Mouse (Mus musculus) liver, postnatal 0 days (tissue): ENCODE results near the gene Slc7a4. TPM values are rescaled to one million over a fixed set of nuclear protein-coding genes. Genes with fewer than 3 reads are reported as not detected.
A peak's percentile ranks its signal among the peaks of the same experiment; 100 is the strongest.

ENCODE experiments used
- ATAC-seq: fragments of 200-750 bp; cut with Nextera tagmentation; 2 replicates; pipeline ENCODE4 v1.8.0; 2017; ENCODE audit warnings: mild to moderate bottlenecking, moderate library complexity
- DNase-seq: peaks from one replicate; pipeline ENCODE4 v3.0.0-alpha.2; 2016
- H3K27ac ChIP-seq: fragments of 300-500 bp; sonication (generic); 2 replicates; pipeline ENCODE4 v1.5.1; 2014; ENCODE audit warnings: antibody characterized with exemption, moderate library complexity, mild to moderate bottlenecking, low read depth
- H3K27me3 ChIP-seq: fragments of 300-500 bp; sonication (generic); 2 replicates; pipeline ENCODE4 v1.6.1; 2014; ENCODE audit warnings: low read length, control low read depth, mixed read lengths; ENCODE audit not compliant: insufficient read depth
- H3K36me3 ChIP-seq: fragments of 300-500 bp; sonication (generic); replicated peaks from 2 replicates; pipeline ENCODE4 v1.6.1; 2014; ENCODE audit warnings: mild to moderate bottlenecking, control low read depth, low read length, moderate library complexity, mixed read lengths; ENCODE audit not compliant: insufficient read depth
- H3K4me1 ChIP-seq: fragments of 300-500 bp; sonication (generic); 2 replicates; pipeline ENCODE4 v1.6.1; 2014; ENCODE audit warnings: antibody characterized with exemption, mild to moderate bottlenecking, control low read depth; ENCODE audit not compliant: insufficient read depth
- H3K4me2 ChIP-seq: fragments of 300-500 bp; sonication (generic); 2 replicates; pipeline ENCODE4 v1.6.1; 2014; ENCODE audit warnings: low read depth, mild to moderate bottlenecking, low read length, moderate library complexity, mixed read lengths
- H3K4me3 ChIP-seq: fragments of 300-500 bp; sonication (generic); 2 replicates; pipeline ENCODE4 v1.5.1; 2014; ENCODE audit warnings: low read depth, low read length
- H3K9ac ChIP-seq: fragments of 300-500 bp; sonication (generic); replicated peaks from 2 replicates; pipeline ENCODE4 v1.6.1; 2014; ENCODE audit warnings: mild to moderate bottlenecking, moderate library complexity
- H3K9me3 ChIP-seq: fragments of 300-500 bp; sonication (generic); 2 replicates; pipeline ENCODE4 v1.6.1; 2016; ENCODE audit warnings: mild to moderate bottlenecking, control low read depth, low read length, mixed read lengths
- CTCF ChIP-seq: sonication (generic); IDR thresholded peaks from 2 replicates; pipeline ENCODE4 v1.5.1; 2016; ENCODE audit warnings: antibody characterized with exemption, low read depth
- EP300 ChIP-seq: IDR thresholded peaks from 2 replicates; pipeline ENCODE4 v1.6.1; 2016; ENCODE audit warnings: antibody characterized with exemption, low read depth, mild to moderate bottlenecking
- WGBS: fragments of 180-500 bp; shearing (Covaris S2); extraction: QIAGEN DNeasy Blood & Tissue Kit; methylation state at CpG from one replicate; pipeline ENCODE4 v1.1.7; 2014; ENCODE audit not compliant: insufficient replicate concordance; 5-methylcytosine and 5-hydroxymethylcytosine counted together
- polyA plus RNA-seq: library from polyadenylated mRNA; unstranded; fragments of >200 nt; fragmentation: Nextera tagmentation; extraction: Ambion mirVana; gene quantifications from 2 replicates; pipeline ENCODE4 v1.2.1, GENCODE M21; 2015

The Slc7a4 gene
- polyA plus RNA-seq, 1 experiment from 2014 or later, result 3.7 TPM

DNA sequence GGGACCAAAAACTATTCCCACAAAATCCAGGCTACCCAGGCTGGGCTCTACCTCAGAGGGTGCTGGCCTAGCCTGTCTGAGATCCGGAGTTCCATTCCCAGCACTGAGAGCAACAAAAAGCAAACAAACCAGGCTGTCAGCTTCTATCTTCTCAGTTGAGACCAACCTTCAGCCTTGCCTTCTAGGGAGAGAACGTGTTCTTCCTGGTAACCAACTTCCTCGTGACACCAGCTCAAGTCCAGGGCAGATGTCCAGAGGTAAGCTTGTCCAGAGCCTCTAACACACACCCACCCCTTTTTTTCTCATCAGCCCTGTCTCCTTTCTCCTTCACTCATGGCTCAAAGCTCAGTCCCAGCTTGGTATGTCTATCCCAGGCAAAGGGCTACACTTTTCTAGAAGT, 18.2 kb downstream of the Slc7a4 start:
- WGBS, result 39% methylated on average over 3 of the region's 3 CpGs
- no peaks in the 10 kb centered on the region for H3K36me3 ChIP-seq
- no peaks in the 10 kb centered on the region for H3K9me3 ChIP-seq
- H3K4me2 ChIP-seq, result no peak overlapping the region
- H3K27me3 ChIP-seq, result peaks cover 12% of the 10 kb centered on the region
- ATAC-seq, result no peak
- TF ChIP-seq EP300, result no peak
- no peak for TF ChIP-seq CTCF
- peaks cover 3% of the 10 kb centered on the region; the same call in 1 of the 2 replicates for H3K4me1 ChIP-seq
- H3K9ac ChIP-seq, result no peak overlapping the region
- H3K27ac ChIP-seq, result no peak overlapping the region
- no peak overlapping the region for H3K4me3 ChIP-seq
- DNase-seq, result no peak

GRCm38 (mm10) chr16:17564221-17564620, 18.8 kb downstream of the Slc7a4 start:
- ATAC-seq, result no peak
- 47% methylated on average over 2 of the region's 2 CpGs for WGBS
- Histone ChIP-seq H3K36me3 (no peaks in the 10 kb centered on the region), H3K4me3 (no peak overlapping the region), H3K4me1 (peaks cover 4% of the 10 kb centered on the region), H3K9ac (no peak overlapping the region), H3K27me3 (peaks cover 14% of the 10 kb centered on the region), H3K4me2 (no peak overlapping the region), H3K27ac (no peak overlapping the region), H3K9me3 (no peaks in the 10 kb centered on the region)
- no peak for DNase-seq
- TF ChIP-seq CTCF, result no peak
- no peak for TF ChIP-seq EP300

DNA sequence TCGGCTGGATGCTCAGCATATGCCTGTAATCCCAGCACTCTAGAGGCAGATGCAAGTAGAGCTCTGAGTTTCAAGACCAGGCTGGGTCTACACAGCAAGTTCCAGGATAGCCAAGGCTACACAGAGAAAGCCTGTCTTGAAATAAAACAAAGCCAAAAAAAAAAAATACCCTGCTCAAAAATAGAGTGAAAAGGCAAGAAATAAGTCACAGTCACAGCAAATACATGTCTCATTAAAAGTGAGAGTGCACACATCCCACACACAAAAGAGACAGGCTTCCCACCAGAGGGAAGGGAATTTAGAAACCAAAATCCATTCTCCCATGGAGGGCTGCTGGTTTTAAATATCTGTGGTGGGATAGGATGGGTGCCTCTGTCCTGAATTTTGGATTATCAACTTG, 19.4 kb downstream of the Slc7a4 start:
- no peaks in the 10 kb centered on the region for H3K36me3 ChIP-seq
- no peak for TF ChIP-seq CTCF
- TF ChIP-seq EP300, result no peak
- no peak for DNase-seq
- H3K4me2 ChIP-seq, result no peak overlapping the region
- H3K9ac ChIP-seq, result no peak overlapping the region
- peaks cover 10% of the 10 kb centered on the region for H3K4me1 ChIP-seq
- no peak overlapping the region for H3K27ac ChIP-seq
- ATAC-seq, result no peak
- no peaks in the 10 kb centered on the region for H3K9me3 ChIP-seq
- WGBS, result 26% methylated on average over 1 of the region's 1 CpGs
- H3K4me3 ChIP-seq, result no peak overlapping the region
- peaks cover 14% of the 10 kb centered on the region for H3K27me3 ChIP-seq

DNA sequence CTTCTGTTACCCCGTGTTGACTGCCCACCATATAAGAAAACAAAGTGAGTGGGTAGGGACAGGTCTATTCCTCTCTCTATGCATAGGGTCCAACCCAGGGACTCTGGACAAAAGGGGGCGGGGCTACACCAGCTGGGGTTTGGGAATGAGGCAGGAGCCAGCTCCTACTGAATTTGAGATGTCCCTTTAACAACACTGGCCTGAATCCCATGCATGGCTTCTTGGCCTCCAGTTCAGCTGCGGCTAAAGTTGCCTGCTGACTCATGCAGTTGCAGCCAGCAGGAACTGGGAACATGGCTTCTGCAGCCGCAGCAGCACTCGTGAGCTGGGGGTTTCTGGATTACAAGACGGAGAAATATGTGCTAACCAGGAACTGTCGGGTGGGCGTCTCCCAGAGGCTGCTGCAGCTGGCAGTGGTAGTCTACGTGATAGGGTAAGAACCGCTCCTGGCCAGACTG, 21.2 kb downstream of the Slc7a4 start, which contains the start of gene P2rx6:
Gene P2rx6, plus strand, starts transcription at position 135 of the 458 bp plus-strand sequence.
- Histone ChIP-seq H3K4me2 (peak within 1 kb of the TSS; percentile 44), H3K27ac (no peak within 1 kb of the TSS), H3K9me3 (no peaks in the 10 kb centered on the region), H3K36me3 (no peaks in the 10 kb centered on the region), H3K4me3 (0 out of 2 replicates have a peak within 1 kb of the TSS, but pooled peaks have one; percentile 4), H3K9ac (no peak within 1 kb of the TSS), H3K4me1 (peaks cover 13% of the 10 kb centered on the region), H3K27me3 (peaks cover 14% of the 10 kb centered on the region)
- 3% methylated on average over 10 of the region's 10 CpGs for WGBS
- no peak for TF ChIP-seq CTCF
- TF ChIP-seq EP300, result no peak
- peak; percentile 31 for DNase-seq
- ATAC-seq, result peak; percentile 14; the same call in 1 of the 2 replicates

- DNase-seq (no peak), ATAC-seq (peak; percentile 40; the same call in 1 of the 2 replicates)
- no peak within 1 kb of the TSS for H3K27ac ChIP-seq
- H3K9ac ChIP-seq, result no peak within 1 kb of the TSS
- no peak for TF ChIP-seq EP300
- TF ChIP-seq CTCF, result no peak
- peaks cover 13% of the 10 kb centered on the region for H3K4me1 ChIP-seq
- H3K9me3 ChIP-seq, result no peaks in the 10 kb centered on the region
- 6% methylated on average over 22 of the region's 22 CpGs for WGBS
- 0 out of 2 replicates have a peak within 1 kb of the TSS, but pooled peaks have one; percentile 4 for H3K4me3 ChIP-seq
- H3K36me3 ChIP-seq, result no peaks in the 10 kb centered on the region
- peak within 1 kb of the TSS; percentile 44 for H3K4me2 ChIP-seq
- peaks cover 14% of the 10 kb centered on the region for H3K27me3 ChIP-seq
Measured at GRCm38 (mm10) chr16:17561128-17561750, 21.8 kb downstream of the Slc7a4 start, which contains the start of gene Lrrc74b. Gene Lrrc74b, minus strand, starts transcription at chr16:17561247.

DNA sequence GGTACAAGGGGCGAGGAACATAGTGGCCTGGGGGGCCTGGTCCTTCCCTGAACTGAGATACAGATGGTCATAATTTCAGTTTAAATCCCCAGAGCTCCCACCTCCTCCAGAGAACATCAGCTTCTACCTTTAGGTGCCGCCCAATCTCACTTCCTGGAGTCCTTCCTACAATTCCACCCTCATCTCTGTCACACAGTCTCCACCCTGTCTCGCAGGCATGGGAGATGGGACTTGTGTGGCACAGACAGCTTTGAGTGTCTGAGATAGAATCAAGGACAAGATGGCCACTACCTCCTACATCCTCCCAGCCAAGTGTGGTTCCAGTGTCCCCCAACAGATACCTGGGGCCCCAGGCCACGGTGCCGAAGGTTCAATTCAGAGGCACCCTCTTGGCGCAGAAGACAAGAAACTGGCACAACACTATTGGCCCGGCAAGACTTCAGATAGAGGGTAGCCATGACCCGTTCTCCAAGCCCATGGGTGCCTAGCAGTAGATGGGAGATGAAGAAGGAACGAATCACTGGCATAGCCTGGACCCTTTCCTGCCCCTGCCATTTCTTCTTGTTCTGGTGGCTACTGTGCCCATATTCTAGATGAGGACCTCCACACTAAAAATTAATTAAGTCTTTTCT, 23.5 kb downstream of the Slc7a4 start:
- Histone ChIP-seq H3K27me3 (peaks cover 14% of the 10 kb centered on the region), H3K36me3 (no peaks in the 10 kb centered on the region), H3K4me3 (no peak overlapping the region), H3K4me2 (no peak overlapping the region), H3K9me3 (no peaks in the 10 kb centered on the region), H3K27ac (no peak overlapping the region), H3K9ac (no peak overlapping the region), H3K4me1 (peaks cover 13% of the 10 kb centered on the region)
- TF ChIP-seq CTCF, result no peak
- TF ChIP-seq EP300, result no peak
- 66% methylated on average over 9 of the region's 9 CpGs for WGBS
- DNase-seq (no peak), ATAC-seq (no peak)
